Mouse (Mus musculus): ENCODE data around the gene Zmynd10. TPM values are rescaled to one million over a fixed set of nuclear protein-coding genes. Genes with fewer than 3 reads are reported as not detected.

The Zmynd10 gene
- total RNA-seq, 2 experiments from 2014 or later: 3.9 to 4.7 TPM

DNA sequence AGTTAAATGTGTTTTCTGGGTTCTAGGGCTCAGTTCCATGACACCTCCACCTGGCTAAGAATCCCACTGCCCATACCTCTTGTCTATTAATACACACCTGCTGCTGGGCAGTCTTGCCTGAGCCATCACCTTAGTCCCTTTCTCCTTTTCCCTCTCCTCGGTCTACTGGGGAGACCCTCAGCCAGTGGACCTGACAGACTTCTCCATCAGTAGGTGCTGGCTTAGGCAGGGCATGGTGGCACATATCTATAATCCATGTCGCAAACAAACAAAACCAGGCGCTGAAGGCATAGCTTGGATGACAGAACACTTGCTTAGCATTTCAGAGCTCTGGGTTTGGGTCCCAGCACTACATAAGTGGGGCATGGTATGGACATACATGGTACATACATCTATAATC, 8.4 kb upstream of the Zmynd10 start:
- no peak for DNase-seq
- intact Hi-C loops (cut with DNase I): no loop called here

DNA sequence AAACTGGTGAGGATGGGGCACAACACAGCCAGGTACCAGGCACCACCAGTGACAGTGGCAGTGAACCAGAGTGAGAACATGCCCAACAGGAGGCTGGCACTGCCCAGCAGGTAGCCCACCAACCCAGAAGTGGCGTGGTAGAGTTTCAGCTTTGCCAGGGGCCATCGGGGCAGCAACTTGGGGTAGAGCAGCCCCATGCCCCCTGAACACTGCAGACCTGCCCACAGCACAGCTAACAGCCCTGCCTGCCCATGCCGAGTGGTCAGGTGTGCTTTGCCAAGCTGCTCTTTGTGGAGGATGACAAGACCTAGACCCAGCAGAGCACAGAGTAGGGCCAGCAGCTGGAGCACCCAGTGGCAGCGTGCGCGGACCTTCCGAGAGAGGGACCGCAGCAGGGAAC, 7.2 kb upstream of the Zmynd10 start:
- intact Hi-C loops (cut with DNase I): no loop called here
- no peak for DNase-seq

DNA sequence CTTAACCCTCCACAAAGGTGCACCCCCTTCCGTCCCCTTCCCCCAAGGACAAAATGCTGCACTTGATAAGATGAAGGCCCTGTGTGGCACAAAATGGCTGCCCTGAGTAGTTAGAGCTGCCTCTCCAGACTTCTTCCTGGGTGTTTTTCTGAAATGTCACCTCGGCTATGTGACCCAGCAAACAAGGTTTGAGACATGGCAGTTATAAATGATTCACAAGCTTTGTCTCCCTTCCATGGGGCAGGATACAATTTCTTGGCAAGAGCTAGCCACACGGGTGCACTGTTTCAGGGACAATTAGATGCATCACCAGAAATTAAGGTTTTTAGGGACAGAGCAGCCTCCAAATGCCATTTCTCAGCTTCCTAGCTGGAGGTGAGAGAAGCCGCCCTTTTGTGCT, 6.7 kb upstream of the Zmynd10 start:
- no peak for DNase-seq
- intact Hi-C loops (cut with DNase I): no loop called here

- DNase-seq: no peak
- intact Hi-C loops (cut with DNase I): no loop called here
Observed at GRCm38 (mm10) chr9:107541005-107541404, 6.1 kb upstream of the Zmynd10 start.

GRCm38 (mm10) chr9:107541474-107542351, 5.4 kb upstream of the Zmynd10 start, which contains the start of the genes Cyb561d2 and Nprl2:
Gene Cyb561d2 (minus strand): TSS chr9:107542193.
Gene Nprl2 (plus strand): TSS chr9:107542226.
- DNase-seq: peak; percentile 96
- intact Hi-C loops (cut with DNase I): no loop called here

DNA sequence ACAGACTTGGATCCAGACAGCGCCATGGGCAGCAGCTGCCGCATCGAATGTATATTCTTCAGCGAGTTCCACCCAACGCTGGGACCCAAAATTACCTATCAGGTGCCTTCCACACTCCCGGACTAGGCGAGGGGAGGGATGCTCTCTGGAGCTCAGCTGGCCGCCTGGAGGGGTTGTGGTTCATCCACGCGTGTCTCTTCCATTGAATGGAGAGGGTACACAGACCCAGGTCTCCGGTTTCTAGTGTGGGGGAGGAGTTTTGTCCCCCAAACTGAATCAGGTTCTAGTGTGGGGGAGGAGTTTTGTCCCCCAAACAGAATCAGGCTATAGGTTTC, 4.8 kb upstream of the Zmynd10 start:
- intact Hi-C loops (cut with DNase I): no loop called here
- no peak for DNase-seq

- no peak for DNase-seq
Observed at GRCm38 (mm10) chr9:107542721-107543120, 4.4 kb upstream of the Zmynd10 start.

DNA sequence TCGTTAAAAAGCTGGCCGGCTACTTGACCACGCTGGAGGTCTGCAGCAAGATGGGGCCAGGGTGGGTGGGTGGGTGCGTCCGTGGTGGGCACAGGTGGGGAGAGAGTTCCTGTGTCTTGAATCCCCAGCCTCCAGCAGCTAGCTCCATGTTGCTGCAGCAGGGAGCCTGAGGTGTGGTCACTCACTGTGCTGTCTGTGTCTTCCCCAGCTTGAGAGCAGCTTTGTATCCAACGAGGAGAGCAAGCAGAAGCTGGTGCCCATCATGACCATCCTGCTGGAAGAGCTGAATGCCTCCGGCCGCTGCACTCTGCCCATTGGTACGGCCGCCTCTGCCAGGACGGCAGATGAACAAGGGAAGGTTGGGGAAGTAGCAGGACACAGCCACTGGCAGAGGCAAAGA, 3.8 kb upstream of the Zmynd10 start:
- no peak for DNase-seq
- intact Hi-C loops (cut with DNase I): no loop called here

More at GRCm38 (mm10) chr9:107542721-107543120, 4.4 kb upstream of the Zmynd10 start:
- intact Hi-C loops (cut with DNase I): no loop called here

GRCm38 (mm10) chr9:107544196-107544700, 2.9 kb upstream of the Zmynd10 start:
- no peak for DNase-seq
- intact Hi-C loops (cut with DNase I): no loop called here

DNA sequence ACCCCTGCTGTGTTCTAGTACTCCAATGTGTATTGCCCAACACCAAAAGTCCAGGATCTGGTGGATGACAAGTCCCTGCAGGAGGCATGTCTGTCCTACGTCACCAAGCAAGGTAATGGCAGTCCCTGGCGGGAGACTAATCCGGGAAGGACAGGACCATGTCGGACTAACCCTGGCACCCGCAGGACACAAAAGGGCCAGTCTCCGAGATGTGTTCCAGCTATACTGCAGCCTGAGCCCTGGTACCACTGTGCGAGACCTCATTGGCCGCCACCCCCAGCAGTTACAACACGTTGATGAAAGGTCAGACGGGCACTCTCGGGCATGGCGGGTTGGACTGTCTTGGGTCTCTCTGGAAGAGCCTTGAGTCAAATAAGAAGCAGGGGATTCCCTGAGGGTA, 2.4 kb upstream of the Zmynd10 start:
- no peak for DNase-seq
- intact Hi-C loops (cut with DNase I): no loop called here

GRCm38 (mm10) chr9:107545199-107545598, 1.9 kb upstream of the Zmynd10 start:
- no peak for DNase-seq

DNA sequence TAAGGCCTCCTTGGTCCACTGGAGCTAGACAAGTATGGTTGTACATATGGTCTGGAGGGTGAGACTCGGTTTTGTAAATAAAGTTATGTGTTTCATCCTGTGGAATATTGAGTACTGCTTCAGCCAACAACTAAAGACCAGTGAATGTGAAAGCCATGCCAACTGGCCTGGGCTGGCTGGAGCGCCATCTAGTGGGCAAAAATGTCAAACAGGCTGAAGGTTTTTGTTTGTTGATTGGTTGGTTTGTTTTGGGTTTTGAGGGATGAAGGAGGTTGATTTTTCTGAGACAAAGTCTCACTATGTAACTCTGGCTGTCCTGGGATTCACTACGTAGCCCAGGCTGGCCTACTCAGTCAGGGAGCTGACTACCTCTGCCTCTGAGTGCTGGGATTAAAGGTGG, 1.5 kb upstream of the Zmynd10 start:
- peak; percentile 78 for DNase-seq
- intact Hi-C loops (cut with DNase I): no loop called here

More at GRCm38 (mm10) chr9:107545199-107545598, 1.9 kb upstream of the Zmynd10 start:
- intact Hi-C loops (cut with DNase I): no loop called here

GRCm38 (mm10) chr9:107547957-107548356, 859 bp downstream of the Zmynd10 start:
- intact Hi-C loops (cut with DNase I): no loop called here
- no peak for DNase-seq

DNA sequence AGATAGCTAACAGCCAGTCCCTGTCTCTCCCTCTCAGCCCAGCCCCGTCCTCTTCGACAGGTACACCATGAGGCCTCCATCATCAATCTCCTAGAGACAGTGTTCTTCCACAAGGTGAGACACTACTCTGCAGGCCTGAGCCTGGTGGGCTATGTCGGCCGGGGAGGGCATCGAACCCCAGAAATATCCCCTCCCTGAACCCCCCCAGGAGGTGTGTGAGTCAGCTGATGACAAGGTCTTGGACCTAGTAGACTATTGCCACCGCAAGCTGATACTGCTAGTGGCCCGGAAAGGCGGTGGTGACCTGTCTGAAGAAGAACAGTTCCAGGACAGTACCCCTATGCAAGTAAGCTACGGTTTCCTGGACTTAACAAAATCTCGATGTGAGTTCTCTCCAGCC, 1.7 kb downstream of the Zmynd10 start:
- intact Hi-C loops (cut with DNase I): no loop called here
- no peak for DNase-seq

DNA sequence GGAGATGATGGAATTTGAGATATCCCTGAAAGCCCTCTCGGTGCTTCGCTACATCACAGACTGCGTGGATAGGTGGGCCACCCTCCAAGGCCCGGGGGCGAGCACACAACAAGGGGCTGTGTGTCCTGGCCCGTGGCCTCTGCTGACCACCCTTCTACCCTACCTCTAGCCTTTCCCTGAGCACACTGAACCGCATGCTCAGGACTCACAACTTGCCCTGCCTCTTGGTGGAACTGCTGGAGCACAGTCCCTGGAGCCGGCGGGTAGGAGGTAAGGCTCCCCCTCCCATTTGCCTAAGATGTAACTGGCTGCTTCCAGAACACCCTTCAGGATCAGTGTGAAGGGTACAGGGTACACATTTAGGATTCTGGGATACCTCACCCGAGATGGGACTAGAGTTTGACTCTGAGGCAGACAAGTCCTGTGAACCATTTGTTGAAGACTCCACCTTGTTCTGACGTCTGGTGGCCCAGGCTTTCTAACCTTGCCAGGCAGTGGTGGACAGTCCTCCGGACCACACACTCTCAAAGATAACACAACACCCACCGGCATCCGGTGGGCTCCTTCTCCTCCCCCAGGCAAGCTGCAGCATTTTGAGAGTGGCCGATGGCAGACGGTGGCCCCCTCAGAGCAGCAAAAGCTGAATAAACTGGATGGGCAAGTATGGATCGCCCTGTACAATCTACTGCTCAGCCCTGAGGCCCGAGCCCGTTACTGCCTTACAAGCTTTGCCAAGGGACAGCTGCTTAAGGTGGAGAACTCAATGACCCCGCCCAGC, 2.4 kb downstream of the Zmynd10 start:
- intact Hi-C loops (cut with DNase I): no loop called here
- DNase-seq: no peak

GRCm38 (mm10) chr9:107550491-107551116, 3.5 kb downstream of the Zmynd10 start:
- intact Hi-C loops (cut with DNase I): no loop called here
- no peak for DNase-seq

- intact Hi-C loops (cut with DNase I): no loop called here
- DNase-seq: no peak
Observed at GRCm38 (mm10) chr9:107551117-107551889, 4.2 kb downstream of the Zmynd10 start, which contains the start of gene Rassf1. Gene Rassf1 (plus strand): TSS chr9:107551555.

GRCm38 (mm10) chr9:107551890-107552355, 4.8 kb downstream of the Zmynd10 start:
- intact Hi-C loops (cut with DNase I): no loop called here
- no peak for DNase-seq

DNA sequence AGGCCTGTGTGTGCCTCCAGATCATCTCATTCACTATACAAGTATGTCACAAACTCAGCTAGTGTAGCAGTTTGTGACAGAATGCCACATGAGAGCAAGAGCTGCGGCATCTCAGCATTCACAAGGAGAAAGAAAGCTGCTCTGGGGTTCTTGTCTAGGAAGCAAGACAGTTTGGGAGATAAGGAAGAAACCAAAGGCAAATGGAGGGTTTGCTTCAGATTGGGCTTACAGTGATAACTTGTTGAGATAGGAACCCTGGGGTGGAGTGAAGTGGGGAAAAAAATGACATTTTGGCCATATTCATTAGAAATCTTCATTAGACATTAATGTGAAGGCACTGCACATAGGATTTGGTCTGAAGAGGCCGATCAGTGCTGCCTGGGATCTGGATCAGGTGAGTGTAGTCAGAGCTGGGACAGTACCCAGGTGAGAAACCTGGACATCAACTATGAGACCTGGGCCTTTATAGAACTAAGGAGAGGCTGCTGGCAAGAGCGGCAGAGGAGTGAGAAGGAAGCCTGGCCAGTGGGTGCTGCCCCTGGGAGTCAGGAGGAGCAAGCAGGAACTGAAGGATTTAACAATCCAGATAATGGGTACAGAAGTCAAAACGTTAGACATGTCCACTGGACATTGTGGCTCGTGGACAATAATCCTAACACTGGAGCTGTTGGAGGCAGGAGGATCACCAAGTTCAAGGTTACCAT, 5.7 kb downstream of the Zmynd10 start:
- DNase-seq: no peak
- intact Hi-C loops (cut with DNase I): no loop called here
